Mouse (Mus musculus) heart, embryonic 14.5 days (tissue): Measurements from ENCODE around the gene Lsm14b. TPM values are rescaled to one million over a fixed set of nuclear protein-coding genes. Genes with fewer than 3 reads are reported as not detected.

Source experiments
- ATAC-seq: fragments of 200-750 bp; cut with Nextera tagmentation; 2 replicates; pipeline ENCODE4 v1.8.0; 2017; ENCODE audit warnings: low read depth, moderate TSS enrichment; ENCODE audit not compliant: insufficient number of reproducible peaks, insufficient read depth, low FRiP score
- H3K27ac ChIP-seq, 2 experiments: fragments of 200-500 bp in 1 of 2; fragments of 300-500 bp in 1 of 2; sonication (generic) in 1 of 2; replicated peaks in 1 of 2; 2 replicates each; pipeline ENCODE4 v1.5.1; 2012 to 2014; ENCODE audit warnings: low read depth in 2 of 2, low read length in 2 of 2, control low read depth in 1 of 2, mild to moderate bottlenecking in 1 of 2, mixed read lengths in 1 of 2; ENCODE audit not compliant: control insufficient read depth in 1 of 2, insufficient read depth in 1 of 2
- H3K27me3 ChIP-seq: fragments of 300-500 bp; sonication (generic); 2 replicates; pipeline ENCODE4 v1.6.1; 2014; ENCODE audit warnings: mild to moderate bottlenecking, low read length, control low read depth; ENCODE audit not compliant: control insufficient read depth, insufficient read depth
- H3K36me3 ChIP-seq: fragments of 300-500 bp; sonication (generic); 2 replicates; pipeline ENCODE4 v1.6.1; 2014; ENCODE audit warnings: mild to moderate bottlenecking, control low read depth, low read length, mixed read lengths; ENCODE audit not compliant: control insufficient read depth, insufficient read depth
- H3K4me1 ChIP-seq, 2 experiments: fragments of 200-500 bp in 1 of 2; fragments of 300-500 bp in 1 of 2; sonication (generic) in 1 of 2; 2 replicates each; pipeline ENCODE4 v1.6.1; 2012 to 2014; ENCODE audit warnings: low read length in 2 of 2, control low read depth in 1 of 2, mixed read lengths in 1 of 2; ENCODE audit not compliant: control insufficient read depth in 2 of 2, insufficient read depth in 2 of 2
- H3K4me2 ChIP-seq: fragments of 300-500 bp; sonication (generic); 2 replicates; pipeline ENCODE4 v1.6.1; 2014; ENCODE audit warnings: mild to moderate bottlenecking, low read length
- H3K4me3 ChIP-seq, 2 experiments: fragments of 200-500 bp in 1 of 2; fragments of 300-500 bp in 1 of 2; sonication (generic) in 1 of 2; 2 replicates each; pipeline ENCODE4 v1.5.1; 2012 to 2014; ENCODE audit warnings: low read length in 2 of 2, mild to moderate bottlenecking in 2 of 2, control low read depth in 1 of 2, low read depth in 1 of 2, moderate library complexity in 1 of 2; ENCODE audit not compliant: control insufficient read depth in 1 of 2, insufficient read depth in 1 of 2
- H3K9ac ChIP-seq: fragments of 300-500 bp; sonication (generic); 2 replicates; pipeline ENCODE4 v1.6.1; 2014; ENCODE audit warnings: mild to moderate bottlenecking, low read length
- H3K9me3 ChIP-seq: fragments of 300-500 bp; sonication (generic); 2 replicates; pipeline ENCODE4 v1.6.1; 2016; ENCODE audit warnings: low read length, control low read depth; ENCODE audit not compliant: control insufficient read depth
- WGBS: fragments of 180-500 bp; shearing (Covaris S2); extraction: QIAGEN DNeasy Blood & Tissue Kit; methylation state at CpG from one replicate; pipeline ENCODE4 v1.1.7; 2014; 5-methylcytosine and 5-hydroxymethylcytosine counted together
- polyA plus RNA-seq: library from polyadenylated mRNA; unstranded; fragments of >200 nt; fragmentation: Nextera tagmentation; extraction: Ambion mirVana; gene quantifications from 2 replicates; pipeline ENCODE4 v1.2.1, GENCODE M21; 2014

Lsm14b gene
- polyA plus RNA-seq, 1 experiment from 2014 or later, result 5.3 TPM

DNA sequence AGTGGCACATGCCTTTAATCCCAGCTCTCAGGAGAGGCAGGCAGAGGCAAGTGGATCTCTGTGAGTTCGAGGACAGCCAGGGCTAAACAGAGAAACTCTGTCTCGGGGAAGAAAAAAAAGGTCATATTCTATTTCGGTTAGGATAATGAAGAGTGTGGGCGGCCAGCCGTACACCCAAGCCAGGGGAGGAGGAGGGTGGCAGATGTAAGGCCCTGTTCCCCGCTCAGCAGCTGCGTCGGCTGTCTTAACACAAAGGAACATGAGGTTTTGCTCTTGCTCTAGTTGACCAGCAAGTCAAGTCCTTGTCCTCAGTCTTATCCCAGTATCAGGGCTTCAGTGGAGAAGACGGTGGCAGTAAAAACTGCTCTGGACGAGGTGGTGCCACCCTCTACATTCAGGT, 58.3 kb downstream of the Lsm14b start:
- H3K27me3 ChIP-seq, result no peaks in the 10 kb centered on the region
- no peak overlapping the region for H3K4me3 ChIP-seq
- 84% methylated on average over 10 of the region's 10 CpGs for WGBS
- no peak for ATAC-seq
- no peaks in the 10 kb centered on the region for H3K9me3 ChIP-seq
- H3K27ac ChIP-seq, result no peak overlapping the region
- H3K9ac ChIP-seq, result no peak overlapping the region
- no peak overlapping the region for H3K4me2 ChIP-seq
- no peaks in the 10 kb centered on the region for H3K4me1 ChIP-seq
- peaks cover 56% of the 10 kb centered on the region for H3K36me3 ChIP-seq

DNA sequence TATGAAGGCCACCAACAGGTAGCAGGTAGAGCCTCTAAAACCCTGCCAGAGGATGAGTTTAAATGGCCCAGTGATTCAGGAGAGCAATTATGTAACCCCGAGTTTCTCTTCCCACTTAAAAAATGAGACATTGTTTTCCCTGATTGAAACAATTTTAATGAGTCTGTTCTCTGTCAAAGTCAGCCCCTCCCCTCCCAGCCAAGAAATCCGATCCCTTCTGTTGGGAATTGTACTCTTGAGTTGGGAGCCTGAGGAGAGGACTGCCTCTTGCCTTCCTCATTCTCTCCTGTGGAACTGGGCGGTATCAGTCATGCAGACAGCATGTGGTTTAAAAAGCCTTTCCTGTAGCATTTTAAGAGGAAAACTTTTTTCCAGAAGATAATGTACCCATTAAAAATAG, 59.8 kb downstream of the Lsm14b start:
- Histone ChIP-seq H3K4me2 (no peak overlapping the region), H3K4me1 (no peaks in the 10 kb centered on the region), H3K4me3 (no peak overlapping the region), H3K36me3 (peaks cover 44% of the 10 kb centered on the region), H3K9ac (no peak overlapping the region), H3K9me3 (no peaks in the 10 kb centered on the region), H3K27ac (no peak overlapping the region), H3K27me3 (no peaks in the 10 kb centered on the region)
- WGBS, result 33% methylated on average over 3 of the region's 3 CpGs
- ATAC-seq, result no peak

Other genes with a start within 250 kb of the Lsm14b start
- gene Taf4, start 48.3 kb upstream of the Lsm14b start, polyA plus RNA-seq, result 3.3 and 3.4 TPM in 2 replicates
- gene Psma7, start 17.4 kb downstream of the Lsm14b start, polyA plus RNA-seq, result 410 and 434 TPM in 2 replicates
- 3.6 and 3.9 TPM in 2 replicates for gene Ss18l1, start 17.5 kb downstream of the Lsm14b start, polyA plus RNA-seq
- gene Mtg2, start 45.6 kb downstream of the Lsm14b start, polyA plus RNA-seq, result 24.9 and 27.9 TPM in 2 replicates
- gene Hrh3, start 79.5 kb downstream of the Lsm14b start, polyA plus RNA-seq, result not detected in 2 replicates
- gene Osbpl2, start 94.3 kb downstream of the Lsm14b start, polyA plus RNA-seq, result 38.0 and 40.5 TPM in 2 replicates
- 102 and 109 TPM in 2 replicates for gene Adrm1, start 146.5 kb downstream of the Lsm14b start, polyA plus RNA-seq
- 30.5 and 32.7 TPM in 2 replicates for gene Lama5, start 200.9 kb downstream of the Lsm14b start, polyA plus RNA-seq
- gene Rps21, start 232.4 kb downstream of the Lsm14b start, polyA plus RNA-seq, result 386 and 447 TPM in 2 replicates
- gene Cables2, start 248.5 kb downstream of the Lsm14b start, polyA plus RNA-seq, result 15.1 and 16.1 TPM in 2 replicates